8 mouse cellular contexts compared by ENCODE assay signal in the genomic region with DNA sequence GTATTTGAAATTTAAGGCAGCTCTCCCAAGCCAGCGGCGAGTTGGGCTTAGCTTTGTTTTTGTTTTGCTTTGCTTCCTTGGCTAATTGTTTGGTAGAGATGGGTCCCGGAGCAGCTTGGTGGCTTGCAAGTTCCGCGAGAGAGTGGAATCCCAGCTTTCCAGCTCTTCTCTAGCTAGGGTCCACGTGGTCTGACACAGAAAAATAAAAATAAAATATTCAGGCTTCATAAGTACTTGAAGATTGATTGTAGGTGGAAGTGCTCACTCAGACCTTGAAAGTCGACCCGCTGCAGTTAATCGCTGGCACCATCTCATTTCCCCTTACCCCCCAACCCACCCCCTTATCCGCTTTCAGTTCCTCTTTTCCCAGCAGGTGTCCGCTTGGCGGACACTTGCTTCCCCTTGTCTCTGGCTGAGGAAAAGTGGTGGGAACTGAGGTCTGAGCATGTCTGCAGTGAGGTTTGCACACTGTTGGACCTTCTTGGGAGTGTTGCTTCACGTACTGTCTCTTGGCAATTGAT.
DNase-seq lines count a peak whose midpoint lies in the region; ATAC-seq and TF ChIP-seq lines count a peak whose summit lies in the region.

No protein-coding gene starts in this region.

- H3K4me1 ChIP-seq in heart, embryonic 13.5 days = peaks cover 17% of the 10 kb centered on the region
- H3K4me1 ChIP-seq in kidney, postnatal 0 days (replicated peaks; ENCODE audit: insufficient read depth, low read length) = peaks cover 3% of the 10 kb centered on the region; the same call in 1 of the 2 replicates

- H3K27me3 ChIP-seq in heart, embryonic 13.5 days (replicated peaks) = no peaks in the 10 kb centered on the region
- H3K27me3 ChIP-seq in kidney, postnatal 0 days (ENCODE audit: insufficient read depth, low read length) = no peaks in the 10 kb centered on the region

- TF ChIP-seq CTCF in kidney, postnatal 0 days (IDR thresholded peaks at IDR 0.05; ENCODE audit: low read depth) = no peak

- ATAC-seq in heart, embryonic 13.5 days (ENCODE audit: extremely low read depth, insufficient number of reproducible peaks, low FRiP score, low TSS enrichment) = no peak
- ATAC-seq in kidney, postnatal 0 days (replicated peaks; ENCODE audit: low FRiP score, low read depth) = peak; percentile 36; the same call in 1 of the 2 replicates

- peak overlapping the region; percentile 72 for H3K9ac ChIP-seq in heart, embryonic 13.5 days
- peak overlapping the region; percentile 42; the same call in 1 of the 2 replicates for H3K9ac ChIP-seq in kidney, postnatal 0 days (ENCODE audit: low read depth, low read length)

- no peaks in the 10 kb centered on the region for H3K9me3 ChIP-seq in heart, embryonic 13.5 days
- H3K9me3 ChIP-seq in kidney, postnatal 0 days (replicated peaks; ENCODE audit: low read length) = no peaks in the 10 kb centered on the region

- H3K4me2 ChIP-seq in heart, embryonic 13.5 days = peak overlapping the region; percentile 74
- peak overlapping the region; percentile 65 for H3K4me2 ChIP-seq in kidney, postnatal 0 days (ENCODE audit: low read length)

- 2% methylated on average over 13 of the region's 13 CpGs for WGBS in heart, embryonic 13.5 days
- 2% methylated on average over 13 of the region's 13 CpGs for WGBS in kidney, postnatal 0 days

- peak overlapping the region; percentile 49 for H3K4me3 ChIP-seq in heart, embryonic 13.5 days
- peak overlapping the region; percentile 34 for H3K4me3 ChIP-seq in kidney, postnatal 0 days (replicated peaks; ENCODE audit: low read depth, low read length)

- H3K27ac ChIP-seq in heart, embryonic 13.5 days (replicated peaks) = peak overlapping the region; percentile 71
- H3K27ac ChIP-seq in kidney, postnatal 0 days = peak overlapping the region; percentile 67

- peak; percentile 11 for DNase-seq in ovary, postnatal 36 days (ENCODE audit: low spot score)
- no peak for DNase-seq in ovary, postnatal 10 days (ENCODE audit: low spot score)
- DNase-seq in brain, adult 2 months (ENCODE audit: low read depth, low spot score) = peak; percentile 57
- DNase-seq in kidney, postnatal 0 days (ENCODE audit: low spot score) = peak; percentile 83
- peak; percentile 31 for DNase-seq in lung, postnatal 14 days
- peak; percentile 42 to 53 for DNase-seq in spleen, adult 18-20 months
- DNase-seq in cerebellum, adult 9-10 months = no peak

- H3K36me3 ChIP-seq in heart, embryonic 13.5 days = no peaks in the 10 kb centered on the region
- no peaks in the 10 kb centered on the region for H3K36me3 ChIP-seq in kidney, postnatal 0 days (ENCODE audit: insufficient read depth, low read length)

Comparison
In these comparisons a context has a peak if more than half of its experiments do, and no peak if none do; other contexts are left out.
1. DNase-seq: peak in ovary, postnatal 36 days (single experiment), brain, adult 2 months (single experiment), kidney, postnatal 0 days (single experiment), lung, postnatal 14 days (single experiment) and spleen, adult 18-20 months (2 of 2); none in ovary, postnatal 10 days (single experiment) and cerebellum, adult 9-10 months (single experiment).